ENCODE assay signal across 27 mouse cellular contexts in genomic region chr2:152941106-152941505, GRCm38 (mm10). TPM values are rescaled to one million over a fixed set of nuclear protein-coding genes. Genes with fewer than 3 reads are reported as not detected.
"Had no signal": no experiment of that assay in that cellular context is flagged by ENCODE, and none has a peak within 500 bp of the region (broad histone marks: within the 10 kb centered on the region; RNA-seq: fewer than 3 reads in every experiment).

No protein-coding gene starts in this region.

- H3K4me2 ChIP-seq: embryonic facial prominence, embryonic 12.5 days; embryonic facial prominence, embryonic 13.5 days; embryonic facial prominence, embryonic 15.5 days; forebrain, embryonic 12.5 days; forebrain, embryonic 13.5 days; forebrain, embryonic 15.5 days had no signal

- H3K9ac ChIP-seq: embryonic facial prominence, embryonic 12.5 days; embryonic facial prominence, embryonic 13.5 days; embryonic facial prominence, embryonic 15.5 days; forebrain, embryonic 12.5 days; forebrain, embryonic 13.5 days; forebrain, embryonic 15.5 days; forebrain, postnatal 0 days had no signal

- ATAC-seq: forebrain, embryonic 13.5 days; forebrain, embryonic 14.5 days; forebrain, embryonic 15.5 days; forebrain, embryonic 16.5 days; forebrain, postnatal 0 days had no signal

- H3K4me3 ChIP-seq: embryonic facial prominence, embryonic 10.5 days; embryonic facial prominence, embryonic 12.5 days; embryonic facial prominence, embryonic 13.5 days; embryonic facial prominence, embryonic 15.5 days; erythroblast, embryonic 14.5 days; forebrain, embryonic 10.5 days; forebrain, embryonic 12.5 days; forebrain, embryonic 13.5 days; forebrain, embryonic 15.5 days; gastrocnemius, adult 2 months; heart, adult 2 months had no signal

- H3K36me3 ChIP-seq: embryonic facial prominence, embryonic 10.5 days; embryonic facial prominence, embryonic 12.5 days; embryonic facial prominence, embryonic 13.5 days; embryonic facial prominence, embryonic 15.5 days; forebrain, embryonic 10.5 days; forebrain, embryonic 12.5 days; forebrain, embryonic 15.5 days had no signal

- H3K9me3 ChIP-seq: embryonic facial prominence, embryonic 10.5 days; embryonic facial prominence, embryonic 12.5 days; embryonic facial prominence, embryonic 13.5 days; embryonic facial prominence, embryonic 15.5 days; forebrain, embryonic 10.5 days; forebrain, embryonic 12.5 days; forebrain, embryonic 13.5 days; forebrain, embryonic 15.5 days had no signal

- H3K27ac ChIP-seq: embryonic facial prominence, embryonic 10.5 days; embryonic facial prominence, embryonic 12.5 days; embryonic facial prominence, embryonic 13.5 days; embryonic facial prominence, embryonic 15.5 days; forebrain, embryonic 10.5 days; forebrain, embryonic 12.5 days; forebrain, embryonic 13.5 days; forebrain, embryonic 15.5 days; gastrocnemius, adult 2 months; heart, adult 2 months had no signal

- DNase-seq: cerebellum, adult 8-10 months; cerebellum, adult 9-10 months; cerebellum, adult 9-11 months; cerebellum, postnatal 25 days; embryo, embryonic 11 days; forebrain, postnatal 0 days; gastrocnemius, adult 2 months; gastrocnemius, postnatal 10 days; gastrocnemius, postnatal 14 days; gastrocnemius, postnatal 25 days; gastrocnemius, postnatal 36 days; heart, adult 18-20 months; heart, adult 2 months had no signal

RNA-seq across cellular contexts. Expression of gene Foxs1, which starts 8.1 kb away (rescaled TPM):
- polyA plus RNA-seq: erythroblast, embryonic 14.5 days had no signal

RNA-seq across cellular contexts. Expression of gene Dusp15, which starts 10.4 kb away (rescaled TPM):
- polyA plus RNA-seq: erythroblast, embryonic 14.5 days had no signal

RNA-seq across cellular contexts. Expression of gene Ttll9, which starts 21.2 kb away (rescaled TPM):
- polyA plus RNA-seq: erythroblast, embryonic 14.5 days had no signal

RNA-seq across cellular contexts. Expression of gene Mylk2, which starts 30.0 kb away (rescaled TPM):
- polyA plus RNA-seq: cortical plate, adult 2 months; embryonic facial prominence, embryonic 13.5 days; erythroblast, embryonic 14.5 days; forebrain, embryonic 11.5 days; forebrain, embryonic 12.5 days; forebrain, embryonic 13.5 days; forebrain, embryonic 14.5 days; forebrain, embryonic 15.5 days; forebrain, embryonic 16.5 days; forebrain, postnatal 0 days; frontal cortex, adult 2 months had no signal
